Mouse (Mus musculus) spleen, postnatal 36 days (tissue): ENCODE results near the gene 2610021A01Rik.
A peak's percentile ranks its signal among the peaks of the same experiment; 100 is the strongest.
"Not testable (repeated sequence)": the region's sequence is repeated elsewhere in the genome, so short reads cannot be mapped to it uniquely, and the experiment has no call there.

Source experiments
- DNase-seq, 2 experiments: peaks; one replicate each; pipeline ENCODE4 v3.0.0; 2022; ENCODE audit warnings: low spot score in 2 of 2, mixed read lengths in 1 of 2

The 2610021A01Rik gene

GRCm38 (mm10) chr7:41599034-41599813 is at the start of gene 2610021A01Rik:
Gene 2610021A01Rik, plus strand, starts transcription at chr7:41599230.
- peak; percentile 88 to 92 for DNase-seq

GRCm38 (mm10) chr7:41560681-41561080 is 38.3 kb upstream of the 2610021A01Rik start:
- DNase-seq = no peak

GRCm38 (mm10) chr7:41573562-41573961 is 25.5 kb upstream of the 2610021A01Rik start, which contains the start of gene Gm6871:
Gene Gm6871, minus strand, starts transcription at chr7:41573662.
- DNase-seq = not testable (repeated sequence)

GRCm38 (mm10) chr7:41577956-41578355 is 21.1 kb upstream of the 2610021A01Rik start:
- DNase-seq = no peak

GRCm38 (mm10) chr7:41582028-41582427 is 17.0 kb upstream of the 2610021A01Rik start:
- DNase-seq = no peak

- not testable (repeated sequence) for DNase-seq
Observed at GRCm38 (mm10) chr7:41587831-41588230, 11.2 kb upstream of the 2610021A01Rik start.

- DNase-seq = no peak
Observed at GRCm38 (mm10) chr7:41598615-41599014, 415 bp upstream of the 2610021A01Rik start.

- no peak for DNase-seq
Observed at GRCm38 (mm10) chr7:41599932-41600548, 1.0 kb downstream of the 2610021A01Rik start.

- DNase-seq = no peak
Observed at GRCm38 (mm10) chr7:41611654-41612053, 12.6 kb downstream of the 2610021A01Rik start.

GRCm38 (mm10) chr7:41616241-41616640 is 17.2 kb downstream of the 2610021A01Rik start:
- not testable (repeated sequence) for DNase-seq

GRCm38 (mm10) chr7:41632409-41633220 is 33.6 kb downstream of the 2610021A01Rik start, which contains the start of gene Zfp788:
Gene Zfp788, plus strand, starts transcription at chr7:41633203.
- peak; percentile 88 to 89 for DNase-seq

GRCm38 (mm10) chr7:41633221-41633984 is 34.4 kb downstream of the 2610021A01Rik start:
- peak; percentile 85 to 87 for DNase-seq

- not testable (repeated sequence) for DNase-seq
Observed at GRCm38 (mm10) chr7:41674326-41674725, 75.3 kb downstream of the 2610021A01Rik start.
